Comparison of ENCODE assay signal across 8 mouse cellular contexts in the genomic region with DNA sequence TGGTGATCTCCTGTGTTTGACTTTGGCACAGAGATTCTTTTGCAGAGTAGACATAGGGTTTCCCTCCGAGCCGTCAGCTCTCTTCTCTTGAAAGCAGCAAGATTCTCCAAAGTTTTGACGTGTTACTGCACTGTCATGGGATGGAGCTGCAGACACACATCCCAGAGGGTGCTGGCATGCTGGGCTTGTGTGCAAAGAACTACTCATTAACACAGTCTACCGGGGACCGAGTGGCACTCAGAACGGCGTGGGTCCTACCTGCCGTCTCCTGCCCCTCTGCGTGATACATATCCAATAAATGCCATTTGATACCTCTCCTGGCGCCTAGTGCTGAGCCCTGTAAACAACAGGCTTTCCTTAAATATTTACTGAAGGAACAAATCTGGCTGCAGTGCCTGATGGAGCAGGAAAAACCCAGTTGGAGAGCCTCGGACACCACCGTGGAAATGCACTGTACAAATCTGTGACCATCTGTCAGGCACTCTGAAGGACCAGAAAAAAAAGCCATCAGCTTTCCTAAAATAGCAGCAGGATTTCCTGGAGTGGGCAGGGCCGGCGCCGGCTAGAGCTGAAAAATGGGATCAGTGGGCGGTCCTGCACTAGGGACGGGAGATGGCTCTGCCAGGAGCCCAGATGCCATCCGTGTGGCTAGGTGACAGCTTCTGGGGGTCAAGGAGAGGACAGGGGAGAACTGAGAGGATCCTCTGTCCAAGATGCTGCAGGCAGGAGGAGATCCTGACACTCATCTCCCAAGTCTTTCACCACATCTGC. TPM values are rescaled to one million over a fixed set of nuclear protein-coding genes. Genes with fewer than 3 reads are reported as not detected.
DNase-seq lines count a peak whose midpoint lies in the region; TF ChIP-seq lines count a peak whose summit lies in the region.

No protein-coding gene starts in this region.

- TF ChIP-seq CTCF in layer of hippocampus, adult 2 months (conservative IDR thresholded peaks at IDR 0.05): peak; percentile 32

- no peak overlapping the region for H3K4me3 ChIP-seq in layer of hippocampus, adult 2 months

- H3K27ac ChIP-seq in layer of hippocampus, adult 2 months: peak overlapping the region; percentile 51; the same call in 1 of the 2 replicates

- peak; percentile 66 for DNase-seq in 3134 (ENCODE audit: extremely low read depth, insufficient read length, low spot score)
- peak; percentile 87 to 92 for DNase-seq in cerebellum, adult 18-20 months
- peak; percentile 52 to 71 for DNase-seq in frontal cortex, postnatal 10 days (ENCODE audit: low spot score in 2 of 2)
- peak; percentile 74 for DNase-seq in heart, postnatal 4 days
- peak; percentile 38 to 54 for DNase-seq in layer of hippocampus, adult 2 months (ENCODE audit: low spot score in 2 of 2)
- peak; percentile 74 for DNase-seq in lung, postnatal 14 days
- peak; percentile 62 for DNase-seq in right cerebral cortex, postnatal 14 days
- no peak for DNase-seq in urinary bladder, postnatal 10 days (ENCODE audit: low spot score)

RNA-seq across cellular contexts. Expression of gene Rflna, which starts 42.7 kb away (rescaled TPM):
- 1 to 10 TPM; 1.2 to 1.3 TPM for total RNA-seq in heart, postnatal 4 days (2021)
- under 1 TPM; 0.44 to 0.83 TPM for total RNA-seq in layer of hippocampus, adult 2 months (2021)
